ENCODE assay signal across 19 mouse cellular contexts in genomic region chr7:31455775-31456174, GRCm38 (mm10).
DNase-seq lines count a peak whose midpoint lies in the region; ATAC-seq lines count a peak whose summit lies in the region.
"Had no signal": no experiment of that assay in that cellular context is flagged by ENCODE, and none has a peak within 500 bp of the region (broad histone marks: within the 10 kb centered on the region; RNA-seq: fewer than 3 reads in every experiment).

No protein-coding gene starts in this region.

- H3K27me3 ChIP-seq in kidney, embryonic 16.5 days (ENCODE audit: insufficient read depth, low read length), result no peaks in the 10 kb centered on the region
- H3K27me3 ChIP-seq in forebrain, embryonic 10.5 days (ENCODE audit: poor library complexity, severe bottlenecking), result no peaks in the 10 kb centered on the region
- H3K27me3 ChIP-seq: forebrain, embryonic 13.5 days; heart, embryonic 13.5 days; neural tube, embryonic 15.5 days had no signal

- no peak overlapping the region for H3K27ac ChIP-seq in kidney, embryonic 16.5 days (ENCODE audit: low read length)
- no peak overlapping the region for H3K27ac ChIP-seq in forebrain, embryonic 10.5 days
- H3K27ac ChIP-seq: forebrain, embryonic 13.5 days; heart, embryonic 13.5 days; kidney, postnatal 0 days; left cerebral cortex, adult 2 months; neural tube, embryonic 15.5 days; stomach, postnatal 0 days had no signal

- no peak overlapping the region for H3K9ac ChIP-seq in kidney, embryonic 16.5 days (replicated peaks; ENCODE audit: low read length)
- H3K9ac ChIP-seq: forebrain, embryonic 13.5 days; heart, embryonic 13.5 days; neural tube, embryonic 15.5 days had no signal

- no peak overlapping the region for H3K4me3 ChIP-seq in kidney, embryonic 16.5 days (ENCODE audit: low read length)
- H3K4me3 ChIP-seq in forebrain, embryonic 10.5 days, result no peak overlapping the region
- H3K4me3 ChIP-seq: forebrain, embryonic 13.5 days; heart, embryonic 13.5 days; left cerebral cortex, adult 2 months; neural tube, embryonic 15.5 days had no signal

- H3K4me2 ChIP-seq in kidney, embryonic 16.5 days (replicated peaks; ENCODE audit: low read depth, low read length), result no peak overlapping the region
- H3K4me2 ChIP-seq: forebrain, embryonic 13.5 days; heart, embryonic 13.5 days; midbrain, embryonic 11.5 days; neural tube, embryonic 15.5 days had no signal

- ATAC-seq in kidney, embryonic 16.5 days (ENCODE audit: low FRiP score, low TSS enrichment), result no peak
- ATAC-seq: forebrain, embryonic 13.5 days had no signal

- H3K36me3 ChIP-seq in kidney, embryonic 16.5 days (ENCODE audit: insufficient read depth, low read length), result no peaks in the 10 kb centered on the region
- H3K36me3 ChIP-seq in forebrain, embryonic 10.5 days (replicated peaks), result no peaks in the 10 kb centered on the region
- H3K36me3 ChIP-seq: heart, embryonic 13.5 days; neural tube, embryonic 15.5 days had no signal

- H3K4me1 ChIP-seq in kidney, embryonic 16.5 days (ENCODE audit: insufficient read depth, low read length), result no peaks in the 10 kb centered on the region
- H3K4me1 ChIP-seq in forebrain, embryonic 10.5 days, result no peaks in the 10 kb centered on the region
- H3K4me1 ChIP-seq: forebrain, embryonic 13.5 days; heart, embryonic 13.5 days; neural tube, embryonic 15.5 days had no signal

- peak; percentile 6 for DNase-seq in kidney, postnatal 10 days
- peak; percentile 31 for DNase-seq in ES-CJ7 (ENCODE audit: low read depth, low spot score)
- peak; percentile 53 for DNase-seq in ZHBTc4 (ENCODE audit: low read depth, low spot score)
- DNase-seq in mesoderm, embryonic 11.5 days (ENCODE audit: low read depth, low spot score), result peak; percentile 4
- DNase-seq in urinary bladder, postnatal 10 days (ENCODE audit: low spot score), result no peak
- no peak for DNase-seq in forebrain, embryonic 10.5 days (ENCODE audit: extremely low spot score, low spot score)
- DNase-seq in testis, postnatal 14 days (ENCODE audit: low spot score), result no peak
- DNase-seq: adrenal gland, postnatal 14 days; cerebellum, adult 8-10 months; right cerebral cortex, postnatal 25 days; thymus, postnatal 14 days had no signal

- WGBS in kidney, embryonic 16.5 days, result 51% methylated on average over 8 of the region's 8 CpGs
- 53% methylated on average over 8 of the region's 8 CpGs for WGBS in forebrain, embryonic 10.5 days

- peaks cover 13% of the 10 kb centered on the region for H3K9me3 ChIP-seq in kidney, embryonic 16.5 days (ENCODE audit: low read length)
- peaks cover 57% of the 10 kb centered on the region for H3K9me3 ChIP-seq in forebrain, embryonic 10.5 days

Comparison
In these comparisons a context has a peak if more than half of its experiments do, and no peak if none do; other contexts are left out.
1. DNase-seq: peak in kidney, postnatal 10 days (single experiment), ES-CJ7 (single experiment), ZHBTc4 (single experiment) and mesoderm, embryonic 11.5 days (single experiment); none in urinary bladder, postnatal 10 days (single experiment), forebrain, embryonic 10.5 days (single experiment) and testis, postnatal 14 days (single experiment).